Mouse (Mus musculus) adrenal gland, adult 18-20 months (tissue): ENCODE measurements around the gene Ifit1bl1. TPM values are rescaled to one million over a fixed set of nuclear protein-coding genes. Genes with fewer than 3 reads are reported as not detected.
"Not testable (repeated sequence)": the region's sequence is repeated elsewhere in the genome, so short reads cannot be mapped to it uniquely, and the experiment has no call there.

Experiments used
- DNase-seq, 2 experiments: peaks; one replicate each; pipeline ENCODE4 v3.0.0; 2021 to 2022; ENCODE audit warnings: low spot score in 2 of 2
- total RNA-seq, 2 experiments: library from RNA; stranded (reverse); gene quantifications; 1 replicate in 1 of 2; 2 replicates in 1 of 2; pipeline ENCODE4 v1.2.3; 2021

Gene Ifit1bl1
- total RNA-seq, 2 experiments from 2014 or later = 0.40 to 0.48 TPM

- DNase-seq = no peak
Measured at GRCm38 (mm10) chr19:34588959-34589358, 12.8 kb downstream of the Ifit1bl1 start.

- not testable (repeated sequence) for DNase-seq
Measured at GRCm38 (mm10) chr19:34587898-34588692, 13.7 kb downstream of the Ifit1bl1 start.

GRCm38 (mm10) chr19:34585740-34586458 lies 15.9 kb downstream of the Ifit1bl1 start:
- not testable (repeated sequence) for DNase-seq

- not testable (repeated sequence) for DNase-seq
Measured at GRCm38 (mm10) chr19:34583126-34583766, 18.5 kb downstream of the Ifit1bl1 start, which contains the start of gene Ifit3. Gene Ifit3 (plus strand): TSS chr19:34583531.

GRCm38 (mm10) chr19:34582696-34583095 lies 19.1 kb downstream of the Ifit1bl1 start:
- not testable (repeated sequence) for DNase-seq

GRCm38 (mm10) chr19:34577121-34577520 lies 24.6 kb downstream of the Ifit1bl1 start:
- no peak for DNase-seq

- DNase-seq = no peak
Measured at GRCm38 (mm10) chr19:34573650-34574049, 28.1 kb downstream of the Ifit1bl1 start.

GRCm38 (mm10) chr19:34571080-34571479 lies 30.7 kb downstream of the Ifit1bl1 start:
- no peak for DNase-seq

- no peak for DNase-seq
Measured at GRCm38 (mm10) chr19:34569896-34570476, 31.8 kb downstream of the Ifit1bl1 start.

GRCm38 (mm10) chr19:34568988-34569895 lies 32.5 kb downstream of the Ifit1bl1 start:
- DNase-seq = no peak

- DNase-seq = no peak
Measured at GRCm38 (mm10) chr19:34566178-34566784, 35.5 kb downstream of the Ifit1bl1 start.

- no peak for DNase-seq
Measured at GRCm38 (mm10) chr19:34562556-34562955, 39.2 kb downstream of the Ifit1bl1 start.

GRCm38 (mm10) chr19:34556621-34557020 lies 45.1 kb downstream of the Ifit1bl1 start:
- DNase-seq = no peak

GRCm38 (mm10) chr19:34554061-34554460 lies 47.7 kb downstream of the Ifit1bl1 start:
- DNase-seq = no peak

- DNase-seq = no peak
Measured at GRCm38 (mm10) chr19:34553522-34553921, 48.2 kb downstream of the Ifit1bl1 start.

GRCm38 (mm10) chr19:34553021-34553420 lies 48.7 kb downstream of the Ifit1bl1 start:
- DNase-seq = no peak

GRCm38 (mm10) chr19:34551981-34552380 lies 49.8 kb downstream of the Ifit1bl1 start:
- no peak for DNase-seq

GRCm38 (mm10) chr19:34550534-34551223 lies 51.1 kb downstream of the Ifit1bl1 start, which contains the start of gene Ifit2:
Gene Ifit2 (plus strand): TSS chr19:34550694.
- DNase-seq = peak; percentile 32 to 46

GRCm38 (mm10) chr19:34550205-34550533 lies 51.6 kb downstream of the Ifit1bl1 start:
- no peak for DNase-seq
